Mouse (Mus musculus) testis, adult 2 months (tissue): ENCODE data around the gene Prkn.

Source experiments
- CTCF ChIP-seq: fragments of 200-500 bp; IDR thresholded peaks from 2 replicates; pipeline ENCODE4 v1.5.1; 2012; ENCODE audit warnings: low read depth, mild to moderate bottlenecking, inconsistent platforms, low read length, moderate library complexity; ENCODE audit not compliant: control insufficient read depth, insufficient read depth, insufficient replicate concordance
- POLR2A ChIP-seq: fragments of 200-500 bp; IDR thresholded peaks from 2 replicates; pipeline ENCODE4 v1.6.1; 2012; ENCODE audit warnings: low read depth, mild to moderate bottlenecking, inconsistent platforms, low read length, moderate library complexity; ENCODE audit not compliant: control insufficient read depth

DNA sequence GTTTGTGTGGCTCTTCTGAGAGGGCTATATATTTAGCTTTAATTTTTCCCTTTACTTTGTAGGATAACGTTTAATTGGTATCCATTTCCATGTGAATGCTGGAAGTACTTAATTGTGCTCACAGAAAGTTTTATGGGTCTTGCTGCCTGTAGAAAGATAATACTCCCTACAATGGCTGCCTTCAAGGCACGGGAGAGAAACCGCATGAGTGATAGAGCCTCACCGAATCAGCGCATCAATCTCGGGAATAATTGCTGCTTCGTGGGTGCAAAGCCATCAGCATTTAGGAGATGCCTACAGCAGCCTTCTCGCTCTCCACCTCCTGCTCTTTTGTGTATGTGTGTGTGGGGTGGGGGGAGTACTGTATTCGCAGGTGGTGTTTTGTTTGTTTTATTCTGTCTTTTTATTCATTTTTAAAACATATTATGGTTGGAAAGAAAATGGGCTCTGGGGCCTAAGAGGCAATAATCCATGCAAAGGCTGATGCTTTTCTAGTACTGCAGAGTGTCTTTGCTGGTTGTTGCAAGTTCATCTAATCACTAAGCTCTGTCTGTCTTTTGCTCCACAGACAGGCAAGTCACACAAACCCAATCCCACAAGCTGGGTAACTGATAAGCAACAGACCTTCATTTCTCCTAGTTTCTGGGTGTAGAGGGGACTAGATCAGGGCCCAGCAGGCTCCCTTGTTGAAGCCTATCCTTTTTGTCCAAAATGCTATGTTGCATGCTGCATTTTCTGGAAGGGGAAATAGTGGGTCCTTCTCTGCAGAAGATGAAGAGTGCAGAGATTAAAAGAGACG, 119.1 kb downstream of the Prkn start:
- TF ChIP-seq CTCF: no peak
- no peak for TF ChIP-seq POLR2A
